Mouse (Mus musculus) neural tube, embryonic 14.5 days (tissue): Measurements from ENCODE around the gene N4bp3. TPM values are rescaled to one million over a fixed set of nuclear protein-coding genes. Genes with fewer than 3 reads are reported as not detected.
"Not testable (repeated sequence)": the region's sequence is repeated elsewhere in the genome, so short reads cannot be mapped to it uniquely, and the experiment has no call there.

Source experiments
- ATAC-seq: fragments of 200-750 bp; cut with Nextera tagmentation; 2 replicates; pipeline ENCODE4 v1.8.0; 2017; ENCODE audit warnings: low read depth, mild to moderate bottlenecking, moderate TSS enrichment, moderate library complexity
- H3K27ac ChIP-seq: fragments of 300-500 bp; sonication (generic); 2 replicates; pipeline ENCODE4 v1.5.1; 2014; ENCODE audit warnings: low read depth, mild to moderate bottlenecking, control low read depth, low read length, moderate library complexity, mixed read lengths
- H3K27me3 ChIP-seq: fragments of 300-500 bp; sonication (generic); 2 replicates; pipeline ENCODE4 v1.6.1; 2014; ENCODE audit warnings: low read length; ENCODE audit not compliant: control insufficient read depth, insufficient read depth
- H3K36me3 ChIP-seq: fragments of 300-500 bp; sonication (generic); 2 replicates; pipeline ENCODE4 v1.6.1; 2014; ENCODE audit warnings: low read length, mixed read lengths; ENCODE audit not compliant: control insufficient read depth, insufficient read depth
- H3K4me1 ChIP-seq: fragments of 300-500 bp; sonication (generic); 2 replicates; pipeline ENCODE4 v1.6.1; 2014; ENCODE audit warnings: low read length; ENCODE audit not compliant: control insufficient read depth, insufficient read depth
- H3K4me2 ChIP-seq: fragments of 300-500 bp; sonication (generic); 2 replicates; pipeline ENCODE4 v1.6.1; 2014; ENCODE audit warnings: mild to moderate bottlenecking, low read depth, low read length, control low read depth
- H3K4me3 ChIP-seq: fragments of 300-500 bp; sonication (generic); 2 replicates; pipeline ENCODE4 v1.5.1; 2014; ENCODE audit warnings: low read depth, low read length, control low read depth, mixed read lengths
- H3K9ac ChIP-seq: fragments of 300-500 bp; sonication (generic); replicated peaks from 2 replicates; pipeline ENCODE4 v1.6.1; 2014; ENCODE audit warnings: low read depth, mild to moderate bottlenecking, control low read depth, low read length, mixed read lengths
- H3K9me3 ChIP-seq: fragments of 300-500 bp; sonication (generic); 2 replicates; pipeline ENCODE4 v1.6.1; 2016; ENCODE audit warnings: low read length; ENCODE audit not compliant: control insufficient read depth
- WGBS: fragments of 180-500 bp; shearing (Covaris S2); extraction: QIAGEN DNeasy Blood & Tissue Kit; methylation state at CpG from one replicate; pipeline ENCODE4 v1.1.7; 2014; 5-methylcytosine and 5-hydroxymethylcytosine counted together
- polyA plus RNA-seq: library from polyadenylated mRNA; unstranded; fragments of >200 nt; fragmentation: Nextera tagmentation; extraction: Ambion mirVana; gene quantifications from 2 replicates; pipeline ENCODE4 v1.2.1, GENCODE M21; 2014

N4bp3 gene
- polyA plus RNA-seq, 1 experiment from 2014 or later = 17.7 TPM

DNA sequence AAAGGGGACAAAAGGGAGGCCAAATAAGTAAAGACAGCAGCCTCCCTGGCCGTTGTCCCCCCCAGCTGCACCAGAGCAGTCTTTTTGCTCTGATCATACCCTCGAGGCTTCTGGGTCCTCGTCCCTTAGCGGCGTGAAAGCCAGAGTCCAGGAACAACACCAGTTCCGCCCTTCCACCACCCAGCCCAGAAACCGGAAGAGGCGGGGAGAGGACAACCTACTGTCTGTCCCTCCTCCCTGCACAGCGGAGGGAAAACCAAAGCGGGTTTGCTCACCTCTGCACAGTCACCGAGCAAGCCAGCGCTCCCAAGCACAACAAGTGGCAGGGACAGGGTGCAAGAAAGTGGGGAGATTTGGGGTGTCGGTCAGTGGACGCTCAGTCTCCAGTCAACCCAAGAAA, 35.0 kb downstream of the N4bp3 start:
- Histone ChIP-seq H3K4me1 (peaks cover 9% of the 10 kb centered on the region), H3K9me3 (no peaks in the 10 kb centered on the region), H3K27me3 (no peaks in the 10 kb centered on the region), H3K9ac (peak overlapping the region; percentile 41; the same call in 1 of the 2 replicates), H3K4me2 (peak overlapping the region; percentile 53), H3K27ac (no peak overlapping the region), H3K36me3 (no peaks in the 10 kb centered on the region), H3K4me3 (peak overlapping the region; percentile 25)
- ATAC-seq = no peak
- 7% methylated on average over 14 of the region's 14 CpGs for WGBS

DNA sequence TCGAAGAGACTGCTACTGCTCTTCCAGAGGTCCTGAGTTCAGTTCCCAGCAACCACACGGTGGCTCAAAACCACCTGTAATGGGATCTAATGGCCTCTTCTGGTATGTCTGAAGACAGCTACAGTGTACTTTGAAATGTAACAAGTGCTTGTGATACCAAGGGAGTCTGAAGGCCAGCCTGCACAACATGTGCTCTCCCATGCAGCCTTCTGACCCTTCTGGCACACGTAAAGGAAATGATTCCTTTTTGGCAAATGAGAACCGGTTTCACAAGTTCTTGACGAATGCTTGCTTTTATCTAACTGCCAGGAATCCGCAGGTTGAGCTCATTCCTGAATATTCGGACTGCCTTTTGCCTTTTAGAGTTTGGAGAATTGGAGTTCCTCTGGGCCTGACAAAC, 35.5 kb downstream of the N4bp3 start:
- H3K36me3 ChIP-seq = no peaks in the 10 kb centered on the region
- H3K27ac ChIP-seq = no peak overlapping the region
- 53% methylated on average over 7 of the region's 7 CpGs for WGBS
- no peak for ATAC-seq
- H3K4me1 ChIP-seq = peaks cover 4% of the 10 kb centered on the region
- H3K4me2 ChIP-seq = peak overlapping the region; percentile 53
- peak overlapping the region; percentile 25; the same call in 1 of the 2 replicates for H3K4me3 ChIP-seq
- peak overlapping the region; percentile 41; the same call in 1 of the 2 replicates for H3K9ac ChIP-seq
- no peaks in the 10 kb centered on the region for H3K9me3 ChIP-seq
- H3K27me3 ChIP-seq = no peaks in the 10 kb centered on the region

DNA sequence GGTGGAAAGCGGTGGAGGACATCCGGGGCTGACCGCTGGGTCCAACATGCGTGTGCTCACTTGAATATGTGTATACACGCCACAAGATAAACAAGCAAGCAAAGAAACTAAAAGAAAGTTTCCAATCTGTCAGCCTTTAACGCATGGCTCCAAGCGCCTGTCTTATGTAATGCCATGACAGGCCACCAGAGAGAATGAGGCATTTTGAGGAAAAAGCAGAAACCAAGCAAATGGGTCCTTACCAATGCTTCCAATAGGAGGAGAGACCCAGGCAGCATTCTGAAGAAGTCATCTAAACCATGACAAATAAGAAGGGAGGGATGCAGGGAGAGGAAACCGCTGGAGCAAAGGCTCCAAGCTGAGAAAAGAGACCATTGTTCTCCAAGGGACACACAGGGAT, 36.4 kb downstream of the N4bp3 start:
- H3K4me3 ChIP-seq = no peak overlapping the region
- 86% methylated on average over 8 of the region's 8 CpGs for WGBS
- H3K9me3 ChIP-seq = no peaks in the 10 kb centered on the region
- no peaks in the 10 kb centered on the region for H3K27me3 ChIP-seq
- ATAC-seq = no peak
- no peaks in the 10 kb centered on the region for H3K36me3 ChIP-seq
- H3K4me1 ChIP-seq = 0 out of 2 replicates have a peak, but pooled peaks cover 4% of the 10 kb centered on the region
- H3K4me2 ChIP-seq = no peak overlapping the region
- H3K27ac ChIP-seq = no peak overlapping the region
- no peak overlapping the region for H3K9ac ChIP-seq

DNA sequence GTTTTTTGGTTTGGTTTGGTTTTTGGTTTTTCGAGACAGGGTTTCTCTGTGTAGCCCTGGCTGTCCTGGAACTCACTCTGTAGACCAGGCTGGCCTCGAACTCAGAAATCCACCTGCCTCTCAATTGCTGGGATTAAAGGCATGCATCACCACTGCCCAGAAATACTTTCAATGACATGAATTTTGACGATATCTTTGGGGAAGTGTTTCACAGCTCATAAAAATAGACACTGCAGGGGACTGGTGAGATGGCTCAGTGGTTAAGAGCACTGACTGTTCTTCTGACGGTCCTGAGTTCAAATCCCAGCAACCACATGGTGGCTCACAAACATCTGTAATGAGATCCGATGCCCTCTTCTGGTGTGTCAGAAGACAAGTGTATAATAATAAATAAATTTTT, 40.7 kb downstream of the N4bp3 start:
- not testable (repeated sequence) for H3K4me2 ChIP-seq, ATAC-seq, H3K9me3 ChIP-seq, H3K9ac ChIP-seq, H3K36me3 ChIP-seq, H3K27me3 ChIP-seq, H3K27ac ChIP-seq, H3K4me3 ChIP-seq, H3K4me1 ChIP-seq
- 81% methylated on average over 5 of the region's 5 CpGs for WGBS

DNA sequence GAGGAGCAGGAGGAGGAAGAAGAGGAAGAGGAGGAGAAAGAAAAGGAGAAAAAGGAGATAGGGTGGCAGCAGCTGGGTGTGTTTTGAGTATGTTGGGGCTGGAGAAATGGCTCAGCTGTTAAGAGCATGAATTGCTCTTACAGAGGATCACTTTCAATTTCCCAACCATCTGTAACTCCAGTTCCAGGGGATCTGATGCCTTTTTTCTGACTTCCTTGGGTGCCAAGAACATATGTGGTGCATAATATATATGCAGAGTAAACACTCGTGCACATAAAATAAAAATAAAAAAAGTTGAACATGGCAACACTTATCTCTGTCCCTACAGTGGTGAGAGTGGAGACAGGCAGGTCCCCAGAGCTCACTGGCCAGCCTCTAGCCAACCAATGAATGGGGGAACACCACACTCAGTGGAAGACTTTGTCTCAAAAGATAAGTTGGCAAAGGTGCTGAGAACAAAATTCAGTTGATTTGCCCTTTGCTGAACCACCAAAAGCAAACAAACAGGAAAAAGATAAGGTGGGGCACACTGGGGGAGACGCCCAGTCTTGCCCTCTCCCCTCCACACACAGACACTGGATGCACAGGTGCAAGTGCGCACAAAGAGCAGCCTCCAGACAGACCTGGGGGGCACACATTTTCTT, 41.3 kb downstream of the N4bp3 start:
- Histone ChIP-seq H3K27ac (no peak overlapping the region), H3K4me3 (no peak overlapping the region), H3K9ac (no peak overlapping the region), H3K4me1 (peaks cover 12% of the 10 kb centered on the region), H3K27me3 (no peaks in the 10 kb centered on the region), H3K36me3 (peaks cover 10% of the 10 kb centered on the region; the same call in 1 of the 2 replicates), H3K4me2 (no peak overlapping the region), H3K9me3 (no peaks in the 10 kb centered on the region)
- WGBS = 85% methylated on average over 3 of the region's 3 CpGs
- no peak for ATAC-seq

DNA sequence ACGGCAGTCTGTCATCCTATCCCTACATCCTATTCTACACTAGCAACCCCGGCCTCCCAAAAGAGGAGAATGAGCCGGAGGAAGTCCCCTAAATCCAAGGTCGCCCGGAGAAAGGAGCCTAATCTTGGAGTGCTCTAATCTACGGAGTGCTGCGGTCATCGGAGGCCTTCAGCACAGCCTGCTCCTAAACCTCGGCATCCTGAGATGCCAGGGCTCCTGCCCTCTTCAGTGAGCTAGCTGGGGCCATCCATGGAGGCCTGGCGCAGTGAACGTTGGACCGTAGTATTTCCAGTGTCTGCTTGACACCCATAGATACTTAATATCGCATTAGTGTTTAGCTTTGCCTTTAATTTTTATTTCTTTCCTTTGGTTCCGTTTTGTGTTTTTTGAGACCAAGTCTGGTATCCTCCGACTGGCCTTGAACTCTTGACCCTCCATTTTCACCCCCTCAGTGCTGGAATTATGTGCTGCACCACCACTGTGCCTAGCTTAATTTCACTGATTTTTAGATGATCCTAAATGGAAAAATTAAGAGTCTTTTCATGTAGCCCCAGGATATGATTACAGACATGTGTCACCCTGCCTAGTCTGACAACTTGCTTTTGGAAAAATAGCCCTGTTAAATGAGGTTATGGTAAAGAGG, 43.4 kb downstream of the N4bp3 start:
- Histone ChIP-seq H3K9me3 (no peaks in the 10 kb centered on the region), H3K9ac (peak overlapping the region; percentile 99), H3K4me3 (peak overlapping the region; percentile 98), H3K4me1 (peaks cover 13% of the 10 kb centered on the region), H3K27me3 (no peaks in the 10 kb centered on the region), H3K36me3 (peaks cover 31% of the 10 kb centered on the region), H3K27ac (peak overlapping the region; percentile 93), H3K4me2 (peak overlapping the region; percentile 81)
- ATAC-seq = peak; percentile 56
- WGBS = 8% methylated on average over 15 of the region's 15 CpGs

DNA sequence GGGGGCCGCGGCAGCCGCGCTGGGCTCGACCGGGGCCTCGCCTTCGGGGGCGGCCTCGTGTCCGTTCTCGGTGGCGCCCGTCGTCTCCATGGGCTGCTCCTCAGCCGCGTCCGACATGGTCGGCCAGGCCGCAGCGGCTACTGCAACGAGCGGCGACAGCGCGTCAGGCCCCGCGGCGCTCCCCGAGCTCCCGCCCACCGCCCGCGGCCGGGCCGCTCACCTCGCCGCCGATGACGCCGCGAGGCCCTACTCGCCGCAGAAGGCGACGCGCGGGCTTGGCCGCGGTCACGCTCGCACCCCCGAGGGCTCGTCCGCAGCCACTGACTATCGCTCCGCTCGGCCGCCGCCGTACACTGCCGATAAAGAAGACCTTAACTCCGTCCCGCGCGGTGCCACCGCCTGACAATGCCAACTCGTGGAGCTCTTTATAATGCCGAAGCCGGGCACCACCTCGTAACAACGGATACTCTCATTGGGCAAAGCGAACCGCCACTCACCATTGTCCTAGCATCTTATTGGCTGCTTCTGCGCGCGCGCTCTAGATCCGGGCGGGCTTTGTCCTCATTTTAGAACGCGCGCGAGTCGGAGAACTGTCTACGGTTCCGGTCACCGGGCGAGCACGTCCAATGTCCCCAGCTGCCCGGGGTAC, 44.1 kb downstream of the N4bp3 start, which contains the start of gene Hnrnpab:
Gene Hnrnpab, minus strand, starts transcription at position 401 of the 649 bp plus-strand sequence.
- under 1% methylated on average over 85 of the region's 91 CpGs for WGBS
- peak; percentile 95 for ATAC-seq
- Histone ChIP-seq H3K27me3 (no peaks in the 10 kb centered on the region), H3K4me1 (peaks cover 13% of the 10 kb centered on the region), H3K27ac (peak within 1 kb of the TSS; percentile 93), H3K4me2 (peak within 1 kb of the TSS; percentile 81), H3K4me3 (peak within 1 kb of the TSS; percentile 98), H3K36me3 (peaks cover 37% of the 10 kb centered on the region), H3K9me3 (no peaks in the 10 kb centered on the region), H3K9ac (peak within 1 kb of the TSS; percentile 99)

DNA sequence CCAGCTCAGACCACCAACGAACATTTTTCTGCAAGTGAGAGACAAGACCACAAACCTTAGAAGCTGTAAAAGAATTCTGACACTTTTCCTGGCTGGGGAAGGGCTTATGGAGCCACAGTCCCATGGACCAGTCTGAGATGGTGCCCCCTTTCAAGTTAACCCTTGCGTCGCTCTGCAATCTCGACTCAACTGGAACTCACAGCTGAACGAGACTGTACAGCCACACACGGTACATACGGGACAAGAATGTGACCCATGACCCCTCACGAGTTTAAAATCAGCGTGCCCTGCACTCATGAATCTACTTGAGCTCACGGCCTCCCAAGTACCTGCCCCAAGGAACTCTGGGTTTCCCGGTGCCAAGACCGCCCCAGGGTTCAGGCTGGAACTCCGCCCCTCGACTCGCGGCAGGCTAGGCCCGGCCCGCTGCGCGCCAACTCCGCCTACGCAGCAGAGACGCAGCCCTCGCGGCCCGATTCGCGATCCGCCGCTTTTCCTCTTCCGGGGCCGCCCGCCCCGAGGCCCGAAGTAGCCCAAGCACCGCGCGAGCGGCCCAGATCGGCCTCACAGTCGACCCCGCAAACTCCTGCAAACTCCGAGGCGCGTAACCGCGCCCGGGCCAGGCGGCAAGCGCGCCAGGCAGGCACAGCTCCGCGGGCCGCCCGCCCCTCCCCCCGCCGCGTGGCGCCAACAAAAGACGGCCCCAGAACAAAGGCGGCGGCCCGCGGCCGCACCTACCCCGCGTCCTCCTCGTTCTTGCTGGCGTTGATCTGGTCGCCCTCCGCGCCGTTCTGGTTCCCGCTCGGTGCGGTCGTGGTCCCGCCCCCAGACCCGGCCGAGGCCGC, 44.8 kb downstream of the N4bp3 start:
- Histone ChIP-seq H3K27me3 (no peaks in the 10 kb centered on the region), H3K4me3 (peak overlapping the region; percentile 98), H3K4me1 (peaks cover 13% of the 10 kb centered on the region), H3K4me2 (peak overlapping the region; percentile 61), H3K36me3 (peaks cover 45% of the 10 kb centered on the region), H3K9me3 (no peaks in the 10 kb centered on the region), H3K9ac (peak overlapping the region; percentile 99), H3K27ac (peak overlapping the region; percentile 93)
- peak; percentile 54 for ATAC-seq
- WGBS = under 1% methylated on average over 79 of the region's 81 CpGs
